Mouse (Mus musculus): ENCODE results near the gene Gpr19.
A peak's percentile ranks its signal among the peaks of the same experiment; 100 is the strongest.

Gene Gpr19

DNA sequence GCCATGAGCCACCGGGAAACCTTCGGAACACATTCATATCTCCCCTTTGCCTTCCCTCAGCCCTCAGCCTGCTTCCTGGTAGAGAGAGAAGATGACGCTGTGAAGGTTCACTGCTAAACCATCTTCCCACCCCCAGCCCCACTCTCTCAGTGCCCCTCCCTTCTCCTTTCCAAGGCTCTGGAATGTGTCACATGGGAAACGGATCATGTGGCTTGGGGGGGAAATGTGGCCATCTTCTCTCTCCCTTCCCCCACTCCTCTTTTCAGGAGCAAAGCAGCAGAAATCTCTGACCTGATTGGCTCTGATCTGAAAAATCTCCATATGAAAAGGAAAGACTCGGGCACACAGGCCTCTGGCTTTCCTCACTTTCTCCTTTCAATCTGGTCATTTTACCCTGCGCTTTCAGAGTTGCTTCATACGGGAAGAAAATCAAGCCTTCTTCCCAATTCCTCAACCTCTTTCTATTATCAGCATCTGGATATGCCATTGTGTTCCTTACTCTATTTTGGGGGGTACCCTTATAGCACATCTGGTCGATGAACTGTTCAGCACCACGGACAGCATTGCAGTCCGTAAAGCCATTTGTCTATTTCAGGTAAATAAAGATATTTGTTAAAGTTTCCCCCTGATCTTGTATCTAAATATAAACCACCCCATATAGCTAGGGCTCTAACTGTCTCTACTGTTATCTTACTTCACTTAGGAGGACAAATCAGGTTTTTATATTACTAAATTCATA lies 10.5 kb downstream of the Gpr19 start:
- peak; percentile 82 for ATAC-seq (ENCODE audit: low TSS enrichment)

DNA sequence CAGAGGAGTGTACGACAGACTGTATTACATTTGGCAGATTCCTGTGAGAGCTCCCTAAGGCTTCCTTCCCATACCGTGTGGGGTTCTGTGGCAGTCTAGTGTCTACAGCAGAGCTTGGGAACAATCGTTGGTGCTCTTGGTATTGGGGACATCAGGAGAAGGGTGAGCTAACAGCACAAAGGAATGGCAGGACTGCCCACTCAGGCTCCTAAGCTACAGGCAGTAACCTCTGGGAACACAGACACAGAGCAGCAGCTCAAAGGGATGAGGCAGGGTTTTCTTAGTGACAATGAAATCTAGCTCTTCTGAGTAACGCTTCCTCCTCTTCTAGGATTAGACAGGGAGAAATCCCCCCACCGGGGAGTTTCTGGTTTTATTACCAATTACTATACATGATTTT lies 11.4 kb downstream of the Gpr19 start:
- peak; percentile 42 for ATAC-seq (ENCODE audit: low TSS enrichment)

DNA sequence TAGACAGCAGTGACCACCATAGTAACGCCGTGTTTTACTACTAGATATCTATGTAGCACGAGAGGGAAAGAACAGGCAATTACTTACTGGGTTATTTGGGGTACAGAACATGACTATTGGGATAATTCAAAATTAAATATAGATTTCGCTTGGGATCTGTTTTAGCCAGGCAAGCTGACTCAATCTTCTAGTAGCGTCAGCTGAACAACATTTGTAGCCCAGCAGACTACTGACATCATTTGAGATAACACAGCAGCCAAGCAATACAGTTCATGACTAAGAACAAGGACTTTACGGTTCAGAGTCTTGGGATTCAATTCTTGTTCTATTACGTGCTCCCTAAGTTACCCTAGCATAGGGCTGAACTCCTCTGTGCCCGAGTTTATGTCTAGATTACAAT lies 11.9 kb downstream of the Gpr19 start:
- ATAC-seq (ENCODE audit: low TSS enrichment): peak; percentile 14; the same call in 1 of the 2 replicates

DNA sequence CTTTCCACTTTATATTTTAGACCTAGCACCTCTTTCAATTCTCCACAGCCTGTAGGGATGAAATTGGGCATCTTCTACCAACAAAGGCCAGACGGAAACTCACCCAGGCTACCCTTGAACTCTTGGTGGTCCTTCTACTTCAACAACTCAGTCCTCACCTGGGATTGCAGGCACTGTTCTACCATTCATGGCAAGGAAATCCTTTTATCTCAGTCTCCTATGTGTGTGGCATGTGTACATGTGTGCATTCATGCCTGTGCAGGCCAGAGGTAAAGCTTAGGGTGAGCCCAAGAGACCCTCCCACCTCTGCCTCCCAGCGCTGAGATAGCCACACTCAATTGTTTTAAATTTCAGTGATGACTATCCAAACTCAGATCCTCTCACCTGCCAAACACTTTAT lies 12.9 kb downstream of the Gpr19 start:
- no peak for ATAC-seq (ENCODE audit: low TSS enrichment)

DNA sequence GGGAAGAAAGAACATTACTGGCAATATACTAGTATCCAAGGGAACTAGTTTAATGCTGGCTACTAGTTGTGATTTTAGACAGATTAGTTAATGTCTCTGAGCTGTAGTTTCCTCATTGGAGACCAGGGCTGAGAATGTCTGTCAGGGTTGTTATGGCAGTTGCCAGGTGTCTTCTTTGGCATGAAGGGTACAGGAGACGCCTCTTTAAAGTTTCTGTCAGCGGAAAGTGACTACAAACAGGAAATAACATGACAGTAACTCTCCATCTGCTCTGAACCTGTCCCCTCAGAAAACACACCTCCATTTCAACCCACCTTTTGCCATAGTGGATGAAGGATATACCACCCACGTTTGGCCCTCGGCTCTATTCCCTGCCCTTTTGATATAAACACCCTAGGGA lies 14.7 kb downstream of the Gpr19 start:
- ATAC-seq (ENCODE audit: low TSS enrichment): no peak

DNA sequence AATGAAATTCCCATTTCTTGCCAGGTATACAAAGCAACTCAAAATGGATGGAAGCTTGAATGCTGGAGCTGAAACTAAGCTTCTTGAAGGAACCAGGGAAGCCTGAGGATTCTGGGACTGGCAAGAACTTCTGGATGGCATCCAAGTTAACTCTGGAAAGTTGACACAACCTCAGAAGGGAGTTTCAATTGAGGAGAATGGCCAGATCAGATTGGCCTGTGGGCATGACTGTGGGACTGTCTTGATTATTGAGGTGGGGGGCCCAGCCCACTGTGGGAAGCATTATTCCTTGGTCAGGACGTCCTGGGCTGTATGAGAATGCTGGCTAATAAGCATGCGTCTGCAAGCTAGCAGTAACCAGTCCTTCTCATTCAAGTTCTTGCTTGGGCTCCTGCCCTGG lies 18.3 kb downstream of the Gpr19 start:
- ATAC-seq (ENCODE audit: low TSS enrichment): no peak

DNA sequence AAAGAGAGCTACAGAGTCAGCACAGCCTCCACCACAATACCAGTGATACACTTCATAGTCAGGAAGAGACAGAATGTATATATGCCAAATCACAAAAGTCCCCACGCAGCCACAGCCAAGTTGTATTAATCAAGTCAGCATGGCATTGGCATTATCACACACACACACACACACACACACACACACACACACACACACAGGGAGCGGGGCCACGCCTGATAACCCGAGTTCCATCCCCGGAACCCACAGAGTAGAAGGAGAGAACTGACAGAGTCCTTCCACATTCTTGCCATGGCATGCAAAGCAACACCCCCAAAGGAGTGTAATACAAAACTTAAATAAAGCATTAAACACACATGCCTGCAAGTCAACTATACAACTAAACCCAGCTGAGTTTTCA lies 18.8 kb downstream of the Gpr19 start:
- no peak for ATAC-seq (ENCODE audit: low TSS enrichment)

DNA sequence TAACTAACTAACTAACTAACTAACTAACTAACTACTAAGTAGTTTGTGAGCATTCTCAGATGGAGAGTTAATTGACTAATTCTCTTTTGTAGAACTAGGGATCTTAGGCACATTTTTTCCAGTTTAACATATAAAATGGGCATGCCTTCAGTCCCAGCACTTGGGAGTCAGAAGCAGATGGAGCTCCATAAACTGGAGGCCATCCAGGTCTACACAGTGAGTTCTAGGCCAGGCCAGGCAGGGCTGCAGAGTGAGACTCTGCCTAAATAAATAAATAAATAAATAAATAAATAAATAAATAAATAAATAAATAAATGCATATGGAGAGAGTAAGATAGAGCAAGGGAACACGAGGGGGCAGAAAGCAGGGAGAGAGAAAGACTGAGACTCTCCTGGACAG lies 20.5 kb downstream of the Gpr19 start:
- no peak for ATAC-seq (ENCODE audit: low TSS enrichment)

DNA sequence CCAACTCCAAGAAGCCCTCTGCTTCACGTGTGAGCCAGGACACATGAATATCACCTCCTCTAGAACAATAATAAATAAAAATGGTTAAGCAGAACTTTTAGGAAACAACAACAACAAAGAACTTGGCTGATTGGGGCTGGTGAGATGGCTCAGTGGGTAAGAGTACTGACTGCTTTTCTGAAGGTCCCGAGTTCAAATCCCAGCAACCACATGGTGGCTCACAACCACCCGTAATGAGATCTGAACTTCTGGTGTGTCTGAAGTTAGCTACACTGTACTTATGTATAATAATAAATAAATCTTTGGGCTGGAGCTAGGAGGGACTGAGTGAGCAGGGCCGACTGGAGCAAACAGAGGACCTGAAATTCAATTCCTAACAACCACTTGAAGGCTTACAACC lies 21.1 kb downstream of the Gpr19 start:
- ATAC-seq (ENCODE audit: low TSS enrichment): no peak

DNA sequence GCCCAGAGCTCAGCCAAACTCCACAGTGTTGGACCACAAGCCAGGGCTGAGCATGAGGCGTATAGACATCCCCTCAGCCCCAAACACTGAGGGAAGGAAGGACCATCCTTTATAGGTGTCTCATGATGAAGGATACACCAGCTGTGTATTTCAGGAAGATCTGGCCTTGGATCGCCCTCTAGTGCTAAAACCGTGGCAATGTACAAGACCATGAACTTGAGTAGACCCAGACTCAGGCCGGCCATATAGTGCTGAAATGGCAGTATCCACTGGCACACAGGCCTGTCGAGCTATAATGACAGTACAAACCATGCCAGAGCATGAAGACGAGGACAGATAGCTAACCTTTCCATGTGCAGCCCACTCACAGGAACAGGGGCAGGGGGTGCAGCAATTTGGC lies 21.6 kb downstream of the Gpr19 start:
- ATAC-seq (ENCODE audit: low TSS enrichment): no peak; the same call in 1 of the 2 replicates

DNA sequence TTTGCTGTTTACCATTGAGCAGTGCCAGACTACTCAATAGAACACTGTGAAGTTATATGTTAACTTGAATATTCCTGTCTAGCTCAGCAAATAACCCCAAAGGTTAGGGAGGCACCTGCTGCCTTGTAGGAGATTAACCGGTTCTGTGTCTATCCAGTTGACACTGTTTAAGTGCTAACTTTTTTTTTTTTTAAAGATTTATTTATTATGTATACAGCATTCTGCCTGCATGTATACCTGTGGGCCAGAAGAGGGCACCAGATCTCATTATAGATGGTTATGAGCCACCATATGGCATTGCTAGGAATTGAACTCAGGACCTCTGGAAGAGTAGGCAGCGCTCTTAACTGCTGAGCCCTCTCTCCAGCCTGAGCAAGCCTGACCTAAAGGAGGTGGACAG lies 25.4 kb downstream of the Gpr19 start:
- no peak for ATAC-seq (ENCODE audit: low TSS enrichment)

DNA sequence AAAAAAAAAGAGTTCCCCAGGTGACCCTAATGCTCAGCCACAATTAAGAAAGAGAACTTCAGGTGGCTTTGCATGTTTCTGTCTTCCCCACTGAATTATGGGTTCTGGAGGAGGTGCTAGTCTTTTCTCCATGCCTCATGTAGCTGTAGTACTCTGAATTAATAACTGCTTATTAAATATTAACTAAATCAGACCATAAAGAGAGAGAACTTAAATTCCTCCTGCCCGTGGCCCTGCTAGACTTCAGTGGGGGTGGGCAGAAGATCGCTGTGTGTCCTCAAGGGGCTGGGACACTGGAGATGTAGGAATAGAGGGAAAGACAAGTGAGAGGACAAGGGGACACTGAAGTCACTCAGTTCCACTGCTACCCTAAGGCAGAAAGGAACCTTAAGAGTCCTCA lies 26.1 kb downstream of the Gpr19 start:
- no peak for ATAC-seq (ENCODE audit: low TSS enrichment)

DNA sequence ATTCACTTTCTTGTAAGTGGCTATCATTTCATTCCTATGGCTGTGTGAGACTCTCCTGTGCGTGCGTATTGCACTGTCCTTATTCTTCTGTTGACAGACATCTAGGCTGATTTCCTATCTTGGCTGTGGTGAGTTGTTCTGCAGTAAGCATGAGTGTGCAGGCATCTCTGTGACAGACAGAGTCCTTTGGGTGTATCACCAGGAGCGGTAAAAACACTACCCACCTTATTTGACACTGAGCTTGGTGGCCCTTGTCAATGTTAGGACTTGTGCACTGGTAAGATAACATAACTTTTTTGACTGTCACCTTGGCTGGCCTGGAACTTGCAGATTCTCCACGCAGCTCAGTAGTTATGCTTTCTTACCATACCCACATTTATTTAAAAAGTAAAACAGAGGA lies 27.5 kb downstream of the Gpr19 start:
- peak; percentile 24; the same call in 1 of the 2 replicates for ATAC-seq (ENCODE audit: low TSS enrichment)

DNA sequence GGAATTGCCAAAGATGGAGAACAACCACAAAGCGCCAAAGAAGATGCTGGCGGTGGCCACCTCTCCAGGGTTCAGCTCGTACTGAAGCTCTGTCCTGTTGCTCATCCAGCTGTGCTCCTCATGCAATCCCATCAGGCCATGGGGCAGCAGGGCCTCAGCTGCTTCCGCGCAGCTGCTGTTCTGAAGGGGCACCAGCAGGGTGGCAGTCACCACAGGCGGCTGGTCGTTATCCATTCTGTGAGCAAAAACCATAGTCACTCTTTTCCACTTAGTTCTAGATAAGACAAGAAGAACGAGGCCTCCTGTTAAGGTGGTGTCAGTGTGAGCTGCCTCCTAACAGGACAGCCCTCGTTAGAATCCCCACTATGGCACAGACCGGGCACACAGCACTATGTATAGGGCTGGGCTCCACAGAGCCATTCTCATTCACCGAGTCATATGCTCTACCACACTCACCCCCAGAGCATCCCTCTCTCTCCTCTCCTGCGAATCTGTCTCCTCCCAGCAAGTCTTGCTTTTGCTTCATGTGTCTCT lies 28.1 kb downstream of the Gpr19 start:
- ATAC-seq (ENCODE audit: low TSS enrichment): peak; percentile 63

DNA sequence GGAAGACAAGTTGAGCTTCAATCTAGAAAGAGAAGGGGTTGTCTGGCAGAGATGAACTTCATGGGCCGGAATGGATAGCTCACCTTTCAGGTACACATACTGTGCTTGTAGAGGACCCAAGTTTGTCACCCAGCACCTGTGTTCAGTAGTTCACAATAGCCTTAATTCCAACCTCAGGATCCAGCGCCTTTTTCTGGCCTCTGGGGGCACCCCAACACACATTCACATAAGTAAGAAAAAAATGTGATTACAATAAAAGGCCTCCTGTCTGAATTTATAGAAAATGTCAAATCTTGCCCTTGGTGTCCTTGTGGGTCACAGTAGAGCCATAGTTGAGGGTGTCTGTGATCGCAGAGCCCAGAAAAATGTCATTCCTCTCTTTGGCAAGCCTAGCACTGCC lies 31.1 kb downstream of the Gpr19 start:
- no peak for ATAC-seq (ENCODE audit: low TSS enrichment)

DNA sequence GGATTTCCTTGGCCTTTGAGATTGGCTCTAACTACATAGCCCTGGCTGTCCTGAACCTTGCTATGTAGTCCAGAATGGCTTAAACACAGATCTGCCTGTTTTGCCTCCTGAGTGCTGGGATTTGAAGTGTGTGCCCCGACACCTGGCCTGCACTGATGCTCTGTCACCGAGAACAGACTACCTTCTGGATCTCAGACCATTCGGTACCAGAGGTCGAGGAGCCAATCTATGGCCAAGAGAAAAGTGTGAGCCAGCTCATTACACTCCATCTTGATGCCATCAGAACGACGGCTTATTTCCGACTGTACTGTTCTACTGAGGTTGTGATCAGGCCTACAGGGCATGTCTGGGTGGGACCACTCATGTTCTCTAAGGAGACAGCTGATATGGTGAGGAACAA lies 32.3 kb downstream of the Gpr19 start:
- ATAC-seq (ENCODE audit: low TSS enrichment): no peak

DNA sequence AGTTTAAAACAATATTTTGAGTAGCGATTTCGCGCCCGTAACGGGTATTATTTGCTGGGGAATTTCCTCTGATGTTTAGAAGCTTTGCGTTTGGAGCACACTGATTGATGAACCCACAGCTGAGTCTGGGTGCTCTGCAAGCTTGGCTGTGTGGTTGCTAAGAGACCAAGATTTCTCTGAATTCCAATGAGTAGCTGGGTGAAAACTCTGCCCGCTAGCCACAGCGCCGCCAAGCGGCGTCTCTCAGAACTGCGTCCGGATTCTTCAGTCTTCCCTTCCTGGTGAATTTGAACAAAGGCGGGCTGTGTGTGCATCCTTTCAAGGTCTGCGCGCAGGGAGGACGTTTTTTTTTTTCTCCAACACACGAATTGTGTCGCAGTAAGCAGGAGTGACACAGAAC lies 35.2 kb downstream of the Gpr19 start:
- peak; percentile 98 for ATAC-seq (ENCODE audit: low TSS enrichment)

DNA sequence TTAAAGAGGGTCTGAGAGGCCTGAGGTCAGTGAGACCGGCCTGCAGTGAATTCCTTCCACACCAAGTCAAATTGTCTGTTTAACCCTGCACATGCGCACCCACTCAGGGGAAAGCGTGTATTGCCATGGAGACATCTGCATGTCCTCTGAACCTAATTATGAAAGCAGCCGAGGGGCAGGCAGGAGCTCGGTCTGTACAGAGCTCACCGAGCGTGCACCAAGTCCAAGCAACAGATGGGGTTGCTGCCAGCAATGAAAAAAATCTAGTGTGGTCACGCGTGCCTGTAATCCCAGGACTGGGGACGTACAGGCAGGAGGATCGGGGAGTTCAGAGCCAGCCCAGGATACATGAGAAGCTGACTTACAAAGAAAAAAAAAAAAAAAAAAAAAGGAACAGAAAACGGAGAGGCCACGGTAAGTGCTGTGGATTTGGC lies 35.7 kb downstream of the Gpr19 start:
- ATAC-seq (ENCODE audit: low TSS enrichment): peak; percentile 26

DNA sequence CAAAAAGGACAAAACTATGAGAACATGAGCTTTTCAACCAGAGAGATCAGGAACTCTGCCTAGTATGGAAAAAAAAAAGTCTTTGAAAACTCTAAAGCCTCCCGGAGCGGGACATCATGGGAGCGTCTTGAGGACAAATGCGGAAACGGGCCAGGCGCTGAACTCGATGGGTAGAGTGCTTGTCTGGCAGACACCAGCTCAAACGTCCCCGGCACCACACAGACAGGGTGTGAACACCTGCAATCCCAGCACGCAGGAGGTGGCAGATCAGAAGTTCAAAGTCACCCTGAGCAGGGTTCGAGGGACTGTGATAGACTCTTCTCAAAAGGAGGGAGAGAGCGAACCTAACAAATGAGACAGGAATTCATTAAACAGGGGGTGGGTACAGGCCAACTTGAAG lies 37.0 kb downstream of the Gpr19 start:
- no peak for ATAC-seq (ENCODE audit: low TSS enrichment)

DNA sequence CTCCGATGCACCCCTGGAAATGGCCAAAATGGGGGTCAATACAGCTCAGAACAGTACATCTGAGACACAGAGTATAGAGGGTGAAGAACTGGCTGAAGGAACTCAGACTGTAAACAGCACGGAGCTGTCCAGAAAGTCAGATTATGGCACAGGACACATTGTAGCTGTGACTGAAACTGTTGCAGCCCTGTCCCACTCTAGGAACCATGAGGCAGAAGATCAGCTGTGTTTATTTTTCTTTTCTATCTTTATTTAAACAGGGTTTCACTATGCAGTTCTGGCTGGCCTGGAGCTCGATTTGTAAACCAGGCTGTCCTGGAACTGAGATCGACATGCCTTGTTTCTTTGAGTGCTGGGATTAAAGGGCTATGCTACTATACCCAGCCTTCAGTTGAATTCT lies 38.1 kb downstream of the Gpr19 start:
- no peak for ATAC-seq (ENCODE audit: low TSS enrichment)

DNA sequence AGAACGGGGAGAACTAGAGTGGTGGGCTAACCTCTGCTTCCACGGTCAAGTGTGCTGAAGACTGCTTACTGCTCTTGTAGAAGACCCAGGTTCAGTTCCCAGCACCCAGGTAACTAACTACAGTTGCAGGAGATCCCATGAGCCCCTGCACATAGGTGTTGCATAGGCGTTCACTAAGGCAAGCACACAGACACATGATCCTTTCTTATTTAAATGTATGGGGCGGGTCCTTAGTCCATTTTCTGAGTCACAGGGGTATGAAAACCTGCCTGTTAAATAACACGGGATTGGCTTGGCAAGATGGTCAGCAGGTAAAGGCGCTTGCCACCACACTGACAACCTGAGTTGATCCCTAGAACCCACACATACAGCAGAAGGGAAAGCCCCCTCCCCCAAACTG lies 39.4 kb downstream of the Gpr19 start:
- ATAC-seq (ENCODE audit: low TSS enrichment): no peak

DNA sequence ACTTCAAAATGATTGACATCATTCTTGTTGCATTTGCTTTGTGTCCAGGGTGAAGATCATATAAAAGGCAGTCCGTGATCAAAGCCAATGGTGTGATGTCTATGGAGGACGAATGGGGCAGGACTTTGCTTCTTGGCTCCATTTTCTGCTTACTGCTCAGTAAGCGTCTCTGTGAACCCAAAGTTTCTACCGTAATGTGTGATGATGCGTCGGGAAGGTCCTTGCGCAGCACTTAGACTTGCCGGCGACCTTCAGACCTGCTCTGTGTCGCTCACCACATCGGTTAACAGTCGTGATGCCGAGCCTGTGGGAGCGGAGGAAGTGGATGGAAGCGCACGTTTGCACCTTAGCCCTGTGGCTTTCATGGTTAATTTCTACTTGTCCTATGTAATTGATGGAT lies 42.5 kb downstream of the Gpr19 start:
- no peak for ATAC-seq (ENCODE audit: low TSS enrichment)

DNA sequence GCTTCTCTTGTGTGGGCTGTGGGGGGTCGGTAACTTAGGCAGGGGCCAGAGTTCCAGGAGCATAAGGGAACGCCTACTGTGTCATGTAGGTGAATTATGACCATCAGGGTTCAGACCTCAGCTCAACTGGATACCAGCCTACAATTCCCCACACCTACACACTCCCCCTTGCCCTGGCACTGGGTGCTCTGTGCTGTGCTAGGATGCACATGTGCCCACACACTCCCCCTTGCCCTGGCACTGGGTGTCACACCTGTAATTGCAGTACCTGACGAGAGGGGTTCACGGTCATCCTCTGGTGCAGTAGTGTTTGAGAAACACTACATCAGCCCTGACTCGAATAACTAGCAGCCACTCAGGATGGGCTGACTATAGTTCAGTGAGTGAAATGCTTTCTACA lies 43.6 kb downstream of the Gpr19 start:
- ATAC-seq (ENCODE audit: low TSS enrichment): no peak

DNA sequence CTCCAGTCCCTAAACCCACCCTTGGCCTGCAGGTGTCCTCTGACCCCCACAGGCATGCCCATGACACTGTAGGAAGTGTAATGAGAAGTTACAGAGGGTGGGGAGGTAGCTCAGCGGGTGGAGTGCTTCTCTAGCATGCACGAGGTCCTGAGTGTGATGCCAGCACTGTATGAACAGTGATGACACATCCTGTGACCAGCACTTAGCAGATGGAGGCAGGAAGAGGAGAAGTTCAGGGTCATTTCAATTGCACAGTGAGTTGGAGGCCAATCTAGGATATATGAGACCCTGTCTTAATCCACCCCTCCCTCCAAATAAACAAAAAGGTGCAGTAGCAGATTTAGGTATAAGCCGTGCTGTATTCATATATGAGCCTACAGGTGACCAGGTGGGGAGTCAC lies 48.4 kb downstream of the Gpr19 start:
- no peak for ATAC-seq (ENCODE audit: low TSS enrichment)

Measured in frontal cortex, adult (tissue).